Mouse (Mus musculus) large intestine, adult 2 months (tissue): ENCODE results near the gene Mdm4. TPM values are rescaled to one million over a fixed set of nuclear protein-coding genes. Genes with fewer than 3 reads are reported as not detected.
"Not testable (repeated sequence)": the region's sequence is repeated elsewhere in the genome, so short reads cannot be mapped to it uniquely, and the experiment has no call there.

ENCODE experiments used
- DNase-seq: peaks from one replicate; pipeline ENCODE4 v3.0.0-alpha.2; 2012; ENCODE audit warnings: low read depth, low spot score
- WGBS: fragments of 180-500 bp; shearing (Covaris S2); methylation state at CpG from one replicate; pipeline ENCODE4 v1.1.7; 2018; 5-methylcytosine and 5-hydroxymethylcytosine counted together
- polyA plus RNA-seq: library from polyadenylated mRNA; depleted of rRNA; stranded (reverse); fragments of >200 nt; gene quantifications from 2 replicates; pipeline ENCODE4 v1.2.3, GENCODE M21; 2012

The Mdm4 gene
- polyA plus RNA-seq, 1 experiment: 17.0 TPM

DNA sequence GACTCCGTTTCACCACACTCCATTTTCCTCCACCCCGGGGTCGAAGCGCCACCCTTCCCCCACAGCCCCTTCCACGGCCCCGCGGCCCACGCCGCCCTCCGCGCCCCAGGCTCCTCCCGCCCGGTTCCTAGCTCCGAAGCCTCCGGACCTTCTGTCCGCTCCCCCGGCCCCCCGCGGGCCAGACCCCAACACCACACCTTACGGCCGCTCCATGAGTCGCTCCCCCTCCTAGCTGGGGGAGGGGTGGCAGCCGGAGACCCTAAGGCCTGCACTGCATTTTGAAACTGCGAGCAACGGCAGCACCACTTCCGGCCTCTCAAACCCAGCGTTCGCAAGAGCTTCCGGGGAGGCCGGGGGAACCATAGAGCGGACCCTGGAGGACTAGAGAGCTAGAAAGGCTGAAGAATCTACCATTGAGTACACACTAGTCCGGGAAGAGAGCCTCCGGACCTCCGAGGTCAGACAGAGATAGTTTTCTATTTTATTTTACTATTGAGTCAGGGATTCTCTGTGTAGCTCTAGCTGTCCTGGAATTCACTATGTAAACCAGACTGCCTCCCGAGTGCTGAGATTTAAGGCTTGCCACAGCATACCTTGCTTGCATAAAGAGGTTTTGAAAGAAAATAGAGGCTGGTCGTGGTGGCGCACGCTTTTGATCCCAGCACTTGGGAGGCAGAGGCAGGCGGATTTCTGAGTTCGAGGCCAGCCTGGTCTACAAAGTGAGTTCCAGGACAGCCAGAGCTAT is 5.1 kb downstream of the Mdm4 start:
- DNase-seq: peak; percentile 79
- under 1% methylated on average over 40 of the region's 40 CpGs for WGBS

DNA sequence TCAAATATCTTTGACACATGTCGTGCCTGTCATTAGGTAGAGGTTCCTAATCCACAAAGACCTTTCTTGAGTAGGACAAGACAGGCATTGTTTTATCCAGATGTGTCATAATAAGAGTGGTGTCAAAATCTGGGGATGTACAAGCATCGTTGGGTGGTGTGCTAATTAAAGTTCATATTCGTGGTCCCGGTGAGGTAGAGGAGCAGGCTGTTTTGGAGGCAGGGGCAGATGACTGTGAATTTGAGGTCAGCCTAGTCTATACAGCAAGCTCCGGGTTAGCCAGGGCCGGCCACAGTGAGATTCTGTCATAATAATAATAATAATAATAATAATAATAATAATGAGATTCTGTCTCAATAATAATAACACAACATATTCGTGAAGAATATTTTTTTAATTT is 5.9 kb downstream of the Mdm4 start:
- DNase-seq: no peak
- 8% methylated on average over 7 of the region's 7 CpGs for WGBS

GRCm38 (mm10) chr1:133023723-133024122 is 6.6 kb downstream of the Mdm4 start:
- DNase-seq: not testable (repeated sequence)
- 48% methylated on average over 3 of the region's 3 CpGs for WGBS

- 98% methylated on average over 2 of the region's 2 CpGs for WGBS
- not testable (repeated sequence) for DNase-seq
Measured at GRCm38 (mm10) chr1:133021971-133022370, 8.4 kb downstream of the Mdm4 start.

DNA sequence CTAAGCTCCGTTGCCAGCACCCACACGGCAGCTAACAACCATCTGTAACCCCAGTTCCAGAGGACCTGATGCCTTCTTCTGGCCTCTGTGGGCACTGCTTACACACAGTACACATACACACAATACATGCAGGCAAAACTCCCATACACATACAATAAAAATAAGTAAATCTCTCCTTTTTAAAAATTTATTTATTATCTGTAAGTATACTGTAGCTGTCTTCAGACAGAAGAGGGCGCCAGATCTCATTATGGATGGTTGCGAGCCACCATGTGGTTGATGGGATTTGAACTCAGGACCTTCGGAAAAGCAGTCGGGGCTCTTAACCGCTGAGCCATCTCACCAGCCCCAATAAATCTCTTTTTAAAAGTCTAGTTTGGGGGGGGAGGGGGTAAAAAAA is 9.0 kb downstream of the Mdm4 start:
- no peak for DNase-seq
- WGBS: 97% methylated on average over 7 of the region's 7 CpGs

DNA sequence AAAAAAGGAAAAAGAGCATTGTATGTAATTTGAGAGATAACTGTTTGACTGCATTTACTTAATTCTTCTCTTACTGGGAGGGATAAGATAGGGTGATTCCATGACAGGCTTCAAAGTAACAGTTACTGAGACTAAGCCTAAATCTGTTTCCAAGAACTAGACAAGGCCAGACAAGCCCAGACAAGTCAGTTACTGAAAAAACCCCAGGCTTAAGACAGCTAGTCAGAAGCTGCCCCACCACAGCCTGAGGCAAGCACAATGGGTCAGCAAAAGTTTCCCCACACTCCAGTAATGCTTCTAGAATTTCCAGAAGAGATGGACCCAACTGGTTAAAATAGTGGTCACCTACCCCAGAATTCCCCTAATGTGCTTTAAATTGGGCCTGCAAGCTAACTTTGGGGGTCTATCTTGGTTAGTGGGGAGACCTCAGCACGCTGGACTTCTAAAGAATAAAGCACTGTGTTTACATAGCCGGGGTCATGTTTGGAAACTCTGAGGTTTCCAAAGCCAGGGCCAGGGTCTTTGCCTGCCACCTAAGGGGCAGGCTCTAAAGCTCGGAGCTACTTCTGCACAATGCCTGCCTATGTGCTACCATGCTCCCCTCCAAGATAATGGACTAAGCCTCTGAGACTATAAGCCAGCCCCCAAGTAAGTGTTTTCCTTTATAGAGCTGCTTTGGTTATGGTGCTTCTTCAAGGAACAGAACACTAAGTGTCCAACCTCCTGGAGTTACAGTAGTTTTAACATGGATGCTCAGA is 10.0 kb downstream of the Mdm4 start:
- 64% methylated on average over 3 of the region's 3 CpGs for WGBS

DNA sequence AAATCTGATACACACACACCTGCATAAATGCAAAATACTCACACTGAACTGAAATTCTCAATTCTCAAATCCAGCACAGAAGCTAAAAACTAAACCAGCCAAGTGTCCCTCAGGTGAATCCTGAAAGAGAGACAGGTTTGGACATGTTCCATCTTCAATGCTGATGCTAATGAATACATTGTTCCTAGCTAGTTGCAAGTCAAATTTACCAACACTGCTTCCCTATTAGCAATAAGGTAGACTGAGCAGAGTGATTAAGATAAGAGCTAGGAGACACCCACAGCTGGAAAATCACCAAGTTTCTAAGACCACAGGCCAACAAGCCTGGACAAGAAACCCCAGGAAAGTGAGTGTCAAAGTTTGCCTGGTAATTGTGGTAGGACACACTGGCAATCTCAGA is 11.0 kb downstream of the Mdm4 start:
- DNase-seq: no peak

More for the DNA sequence above, 10.0 kb downstream of the Mdm4 start:
- DNase-seq: no peak

- DNase-seq: no peak
- WGBS: 77% methylated on average over 2 of the region's 2 CpGs
Measured at GRCm38 (mm10) chr1:133018580-133018979, 11.8 kb downstream of the Mdm4 start.

GRCm38 (mm10) chr1:133016775-133017428 is 13.5 kb downstream of the Mdm4 start:
- no peak for DNase-seq
- 91% methylated on average over 9 of the region's 9 CpGs for WGBS

DNA sequence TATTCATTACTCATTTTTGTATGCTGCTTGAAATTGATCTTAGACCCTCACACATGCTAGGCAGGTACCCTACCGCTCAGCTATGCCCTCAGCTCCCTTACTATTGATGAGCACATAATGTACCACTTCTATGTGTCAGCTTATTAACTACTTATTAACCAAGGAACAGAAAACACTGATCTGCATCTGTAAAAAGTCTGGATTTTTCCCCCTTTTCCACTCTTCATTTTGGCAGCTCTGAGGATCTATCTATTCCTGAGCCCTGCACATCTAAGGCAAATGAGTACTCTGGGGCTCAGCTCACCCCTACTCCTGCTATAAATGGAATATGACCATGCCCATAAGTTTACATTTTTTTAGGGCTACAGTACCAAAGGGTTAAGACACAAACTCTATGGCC is 16.2 kb downstream of the Mdm4 start:
- WGBS: 94% methylated on average over 1 of the region's 1 CpGs
- no peak for DNase-seq

- DNase-seq: no peak
Measured at GRCm38 (mm10) chr1:133013331-133013730, 17.0 kb downstream of the Mdm4 start.

- no peak for DNase-seq
- 42% methylated on average over 12 of the region's 13 CpGs for WGBS
Measured at GRCm38 (mm10) chr1:133011955-133012841, 18.2 kb downstream of the Mdm4 start.

DNA sequence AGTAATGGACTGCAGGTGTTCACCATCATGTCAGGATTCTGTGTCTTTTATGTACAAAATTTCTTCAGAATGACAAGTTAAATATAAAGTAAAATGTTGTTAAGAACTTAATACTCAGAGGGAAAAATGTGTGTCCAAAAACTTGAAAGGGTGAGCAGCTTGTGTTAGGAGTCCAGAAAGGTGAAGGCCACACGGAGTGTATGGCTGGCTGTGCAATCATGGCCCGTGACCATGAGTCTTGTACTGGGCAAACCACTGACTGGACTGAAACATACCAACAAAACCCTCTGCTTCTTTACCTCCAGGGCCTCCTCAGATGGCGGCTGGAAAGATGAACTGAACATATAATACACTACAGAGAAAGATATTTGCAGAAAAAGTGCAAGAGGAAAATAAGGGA is 23.8 kb downstream of the Mdm4 start:
- no peak for DNase-seq
- 91% methylated on average over 3 of the region's 3 CpGs for WGBS

DNA sequence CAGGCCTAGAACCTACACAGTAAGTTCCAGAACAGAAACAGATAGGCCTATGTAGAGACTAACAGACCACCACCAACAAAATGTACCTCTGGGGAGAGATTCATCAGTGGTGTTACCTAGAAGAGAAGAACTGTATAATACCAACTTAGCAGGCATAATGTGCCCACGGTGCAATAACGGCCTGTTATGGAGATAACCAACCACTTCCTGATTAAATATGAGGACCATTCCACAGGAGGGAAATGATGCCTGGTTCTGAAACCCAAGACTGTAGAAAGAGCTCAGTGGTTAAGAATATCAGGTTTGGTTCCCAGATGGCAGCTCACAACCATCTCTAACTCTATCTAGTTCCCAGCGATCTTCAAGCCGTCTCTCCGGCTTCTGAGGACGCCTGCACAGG is 30.0 kb downstream of the Mdm4 start:
- DNase-seq: no peak
- WGBS: 89% methylated on average over 6 of the region's 6 CpGs

DNA sequence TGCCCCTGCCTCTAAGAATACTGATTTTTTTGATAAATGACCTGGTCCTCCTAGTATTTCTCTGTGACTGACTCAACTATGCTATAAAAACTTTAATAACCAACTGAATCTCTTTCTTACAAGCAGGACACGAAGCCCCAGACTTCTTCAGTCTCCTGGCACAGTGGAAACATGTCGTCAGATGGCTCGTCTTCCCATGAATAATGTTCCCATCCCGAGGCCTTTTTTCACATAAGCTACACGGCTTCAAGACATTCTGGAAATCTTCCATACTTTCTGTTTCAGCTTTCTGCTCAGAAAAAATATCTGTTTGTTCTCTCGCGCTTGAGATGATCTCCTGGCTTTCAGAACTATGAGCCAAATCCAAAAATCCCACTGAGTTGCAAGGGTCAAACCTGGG is 38.8 kb downstream of the Mdm4 start:
- no peak for DNase-seq
- 88% methylated on average over 7 of the region's 7 CpGs for WGBS

GRCm38 (mm10) chr1:132990733-132991132 is 39.6 kb downstream of the Mdm4 start:
- WGBS: over 99% methylated on average over 3 of the region's 3 CpGs

GRCm38 (mm10) chr1:132988556-132989459 is 41.6 kb downstream of the Mdm4 start:
- not testable (repeated sequence) for DNase-seq
- WGBS: 49% methylated on average over 12 of the region's 12 CpGs

More at GRCm38 (mm10) chr1:132990733-132991132, 39.6 kb downstream of the Mdm4 start:
- no peak for DNase-seq

GRCm38 (mm10) chr1:132982728-132983127 is 47.6 kb downstream of the Mdm4 start:
- 70% methylated on average over 7 of the region's 7 CpGs for WGBS
- DNase-seq: no peak

DNA sequence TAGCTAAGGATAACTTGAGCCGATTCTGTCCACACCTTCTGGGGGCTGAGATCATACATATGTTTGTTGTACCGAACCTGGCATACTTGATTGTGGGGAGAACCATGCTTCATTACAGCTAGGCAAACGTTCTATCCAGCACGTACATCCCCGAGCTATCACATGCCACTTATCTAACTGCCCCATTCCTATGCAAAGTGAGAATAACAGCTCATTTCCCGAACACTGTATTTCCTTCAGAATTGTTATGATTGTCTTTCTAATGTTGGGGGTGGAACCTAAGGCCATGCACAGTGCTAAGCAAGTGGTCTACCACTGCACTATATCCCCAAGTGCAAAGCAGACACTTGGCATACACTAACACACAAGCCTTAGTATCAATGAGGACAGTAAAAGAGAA is 49.1 kb downstream of the Mdm4 start:
- WGBS: 94% methylated on average over 6 of the region's 6 CpGs

More for the DNA sequence above, 49.1 kb downstream of the Mdm4 start:
- no peak for DNase-seq
